Mouse (Mus musculus) testis, postnatal 14 days (tissue): ENCODE measurements at regions not wholly inside any gene's neighbourhood (a gene's known extent, or its start where the extent isn't known, plus 50 kb on each side); places are given as distances from the start of the nearest gene placed in this dataset.

Source experiments
- DNase-seq: peaks from one replicate; pipeline ENCODE4 v3.0.0; 2021; ENCODE audit warnings: low spot score

GRCm38 (mm10) chr1:69212896-69213500, 105.1 kb upstream of the Erbb4 start:
- DNase-seq: no peak

- no peak for DNase-seq
Measured at GRCm38 (mm10) chr1:69202745-69203144, 94.9 kb upstream of the Erbb4 start.

- DNase-seq: no peak
Measured at GRCm38 (mm10) chr1:69165202-69165601, 57.3 kb upstream of the Erbb4 start.
